Mouse (Mus musculus) liver, embryonic 12.5 days (tissue): Measurements from ENCODE around the gene Mapk8ip3. TPM values are rescaled to one million over a fixed set of nuclear protein-coding genes. Genes with fewer than 3 reads are reported as not detected.

Experiments
- ATAC-seq: fragments of 200-750 bp; cut with Nextera tagmentation; 2 replicates; pipeline ENCODE4 v1.8.0; 2017; ENCODE audit warnings: moderate number of reproducible peaks, mild to moderate bottlenecking, moderate library complexity
- H3K27ac ChIP-seq: fragments of 300-500 bp; sonication (generic); 2 replicates; pipeline ENCODE4 v1.5.1; 2016; ENCODE audit warnings: mild to moderate bottlenecking
- H3K27me3 ChIP-seq: fragments of 300-500 bp; sonication (generic); replicated peaks from 2 replicates; pipeline ENCODE4 v1.6.1; 2016; ENCODE audit warnings: mild to moderate bottlenecking, moderate library complexity
- H3K36me3 ChIP-seq: fragments of 300-500 bp; sonication (generic); 2 replicates; pipeline ENCODE4 v1.6.1; 2016; ENCODE audit warnings: mild to moderate bottlenecking, moderate library complexity
- H3K4me1 ChIP-seq: fragments of 300-500 bp; sonication (generic); 2 replicates; pipeline ENCODE4 v1.6.1; 2016
- H3K4me2 ChIP-seq: fragments of 300-500 bp; sonication (generic); 2 replicates; pipeline ENCODE4 v1.6.1; 2016; ENCODE audit warnings: mild to moderate bottlenecking, moderate library complexity
- H3K4me3 ChIP-seq: fragments of 300-500 bp; sonication (generic); 2 replicates; pipeline ENCODE4 v1.5.1; 2016; ENCODE audit warnings: mild to moderate bottlenecking, moderate library complexity
- H3K9ac ChIP-seq: fragments of 300-500 bp; sonication (generic); 2 replicates; pipeline ENCODE4 v1.6.1; 2016; ENCODE audit warnings: mild to moderate bottlenecking, moderate library complexity
- H3K9me3 ChIP-seq: fragments of 300-500 bp; sonication (generic); replicated peaks from 2 replicates; pipeline ENCODE4 v1.6.1; 2016; ENCODE audit warnings: mild to moderate bottlenecking, moderate library complexity
- WGBS: fragments of 180-500 bp; shearing (Covaris S2); methylation state at CpG from one replicate; pipeline ENCODE4 v1.1.7; 2016; ENCODE audit not compliant: insufficient replicate concordance; 5-methylcytosine and 5-hydroxymethylcytosine counted together
- polyA plus RNA-seq: library from polyadenylated mRNA; unstranded; fragments of >200 nt; fragmentation: Nextera tagmentation; extraction: Ambion mirVana; gene quantifications from 2 replicates; pipeline ENCODE4 v1.2.1, GENCODE M21; 2016

Gene Mapk8ip3
- polyA plus RNA-seq, 1 experiment from 2014 or later, result 15.6 TPM

GRCm38 (mm10) chr17:24855838-24856464 lies 80.8 kb downstream of the Mapk8ip3 start:
- Histone ChIP-seq H3K4me2 (no peak overlapping the region), H3K27ac (peak overlapping the region; percentile 49; the same call in 1 of the 2 replicates), H3K9ac (no peak overlapping the region), H3K9me3 (no peaks in the 10 kb centered on the region), H3K36me3 (peaks cover 77% of the 10 kb centered on the region), H3K4me1 (peaks cover 52% of the 10 kb centered on the region), H3K27me3 (0 out of 2 replicates have a peak, but pooled peaks cover 5% of the 10 kb centered on the region), H3K4me3 (no peak overlapping the region)
- 82% methylated on average over 3 of the region's 3 CpGs for WGBS
- no peak for ATAC-seq

GRCm38 (mm10) chr17:24851381-24852125 lies 85.2 kb downstream of the Mapk8ip3 start:
- peak overlapping the region; percentile 90 for H3K9ac ChIP-seq
- 0 out of 2 replicates have a peak, but pooled peaks cover 5% of the 10 kb centered on the region for H3K27me3 ChIP-seq
- ATAC-seq, result no peak
- WGBS, result 76% methylated on average over 10 of the region's 10 CpGs
- peak overlapping the region; percentile 87 for H3K4me2 ChIP-seq
- H3K9me3 ChIP-seq, result no peaks in the 10 kb centered on the region
- H3K27ac ChIP-seq, result no peak overlapping the region
- H3K4me1 ChIP-seq, result peaks cover 35% of the 10 kb centered on the region
- H3K4me3 ChIP-seq, result peak overlapping the region; percentile 78
- H3K36me3 ChIP-seq, result peaks cover 42% of the 10 kb centered on the region

GRCm38 (mm10) chr17:24850773-24851127 lies 86.0 kb downstream of the Mapk8ip3 start:
- no peak for ATAC-seq
- Histone ChIP-seq H3K9me3 (no peaks in the 10 kb centered on the region), H3K27me3 (0 out of 2 replicates have a peak, but pooled peaks cover 5% of the 10 kb centered on the region), H3K4me2 (peak overlapping the region; percentile 87), H3K4me3 (peak overlapping the region; percentile 78), H3K36me3 (peaks cover 34% of the 10 kb centered on the region), H3K4me1 (peaks cover 31% of the 10 kb centered on the region), H3K27ac (peak overlapping the region; percentile 98), H3K9ac (peak overlapping the region; percentile 90)
- WGBS, result 1% methylated on average over 20 of the region's 20 CpGs

- Histone ChIP-seq H3K36me3 (peaks cover 29% of the 10 kb centered on the region), H3K4me1 (peaks cover 31% of the 10 kb centered on the region), H3K4me3 (peak within 1 kb of the TSS; percentile 78), H3K9ac (peak within 1 kb of the TSS; percentile 90), H3K4me2 (peak within 1 kb of the TSS; percentile 87), H3K27ac (peak within 1 kb of the TSS; percentile 98), H3K27me3 (0 out of 2 replicates have a peak, but pooled peaks cover 5% of the 10 kb centered on the region), H3K9me3 (no peaks in the 10 kb centered on the region)
- peak; percentile 94 for ATAC-seq
- under 1% methylated on average over 58 of the region's 58 CpGs for WGBS
These were observed 86.6 kb downstream of the Mapk8ip3 start, which contains the start of gene Fahd1 for GRCm38 (mm10) chr17:24850065-24850772. Fahd1 (minus strand) TSS chr17:24850364.

- H3K9ac ChIP-seq, result peak overlapping the region; percentile 90
- H3K4me3 ChIP-seq, result peak overlapping the region; percentile 78
- peak overlapping the region; percentile 98 for H3K27ac ChIP-seq
- no peaks in the 10 kb centered on the region for H3K9me3 ChIP-seq
- WGBS, result 0% methylated on average over 21 of the region's 21 CpGs
- ATAC-seq, result peak; percentile 30
- peaks cover 33% of the 10 kb centered on the region for H3K4me1 ChIP-seq
- peaks cover 24% of the 10 kb centered on the region for H3K36me3 ChIP-seq
- H3K4me2 ChIP-seq, result peak overlapping the region; percentile 87
- H3K27me3 ChIP-seq, result peaks cover 5% of the 10 kb centered on the region; the same call in 1 of the 2 replicates
These were observed 87.1 kb downstream of the Mapk8ip3 start for GRCm38 (mm10) chr17:24849733-24850064.

GRCm38 (mm10) chr17:24848600-24849031 lies 88.2 kb downstream of the Mapk8ip3 start:
- Histone ChIP-seq H3K9ac (peak overlapping the region; percentile 90), H3K27me3 (peaks cover 8% of the 10 kb centered on the region), H3K4me1 (peaks cover 33% of the 10 kb centered on the region), H3K36me3 (peaks cover 13% of the 10 kb centered on the region), H3K27ac (peak overlapping the region; percentile 98), H3K4me2 (peak overlapping the region; percentile 87), H3K4me3 (peak overlapping the region; percentile 78), H3K9me3 (no peaks in the 10 kb centered on the region)
- peak; percentile 68 for ATAC-seq

GRCm38 (mm10) chr17:24847386-24847785 lies 89.4 kb downstream of the Mapk8ip3 start:
- H3K36me3 ChIP-seq, result peaks cover under 1% of the 10 kb centered on the region; the same call in 1 of the 2 replicates
- peak overlapping the region; percentile 98 for H3K27ac ChIP-seq
- peak overlapping the region; percentile 87 for H3K4me2 ChIP-seq
- ATAC-seq, result no peak
- H3K4me3 ChIP-seq, result peak overlapping the region; percentile 78
- peaks cover 8% of the 10 kb centered on the region for H3K27me3 ChIP-seq
- WGBS, result 94% methylated on average over 1 of the region's 1 CpGs
- H3K9ac ChIP-seq, result peak overlapping the region; percentile 90
- peaks cover 33% of the 10 kb centered on the region for H3K4me1 ChIP-seq
- H3K9me3 ChIP-seq, result no peaks in the 10 kb centered on the region

GRCm38 (mm10) chr17:24844525-24844924 lies 92.3 kb downstream of the Mapk8ip3 start:
- Histone ChIP-seq H3K27me3 (peaks cover 11% of the 10 kb centered on the region), H3K4me1 (peaks cover 21% of the 10 kb centered on the region), H3K9me3 (no peaks in the 10 kb centered on the region), H3K36me3 (no peaks in the 10 kb centered on the region; the same call in 1 of the 2 replicates), H3K9ac (no peak overlapping the region), H3K4me3 (no peak overlapping the region), H3K4me2 (no peak overlapping the region), H3K27ac (no peak overlapping the region)
- WGBS, result 57% methylated on average over 9 of the region's 9 CpGs
- no peak for ATAC-seq

- H3K27ac ChIP-seq, result no peak overlapping the region
- H3K4me1 ChIP-seq, result peaks cover 12% of the 10 kb centered on the region
- WGBS, result 52% methylated on average over 2 of the region's 2 CpGs
- H3K4me2 ChIP-seq, result no peak overlapping the region
- no peak overlapping the region for H3K9ac ChIP-seq
- no peak overlapping the region for H3K4me3 ChIP-seq
- H3K9me3 ChIP-seq, result no peaks in the 10 kb centered on the region
- H3K36me3 ChIP-seq, result no peaks in the 10 kb centered on the region; the same call in 1 of the 2 replicates
- H3K27me3 ChIP-seq, result peaks cover 12% of the 10 kb centered on the region
- no peak for ATAC-seq
These were observed 94.1 kb downstream of the Mapk8ip3 start for GRCm38 (mm10) chr17:24842631-24843030.
